Mouse (Mus musculus) small intestine, adult 2 months (tissue): ENCODE measurements around the gene Clcn1. TPM values are rescaled to one million over a fixed set of nuclear protein-coding genes. Genes with fewer than 3 reads are reported as not detected.

Experiments used
- H3K27ac ChIP-seq: fragments of 200-500 bp; 2 replicates; pipeline ENCODE4 v1.5.1; 2012; ENCODE audit warnings: low read depth, low read length, control low read depth, inconsistent platforms; ENCODE audit not compliant: insufficient read depth
- H3K27me3 ChIP-seq: fragments of 200-500 bp; 2 replicates; pipeline ENCODE4 v1.6.1; 2012; ENCODE audit warnings: mild to moderate bottlenecking, moderate library complexity, low read length, inconsistent platforms; ENCODE audit not compliant: control insufficient read depth, insufficient read depth
- H3K36me3 ChIP-seq: fragments of 200-500 bp; 2 replicates; pipeline ENCODE4 v1.6.1; 2012; ENCODE audit warnings: mild to moderate bottlenecking, low read length, control low read depth, inconsistent platforms; ENCODE audit not compliant: control insufficient read depth, insufficient read depth
- H3K4me1 ChIP-seq: fragments of 200-500 bp; 2 replicates; pipeline ENCODE4 v1.6.1; 2012; ENCODE audit warnings: low read length, inconsistent platforms, mixed read lengths; ENCODE audit not compliant: control insufficient read depth, insufficient read depth, insufficient read length
- H3K4me3 ChIP-seq: fragments of 200-500 bp; 2 replicates; pipeline ENCODE4 v1.5.1; 2012; ENCODE audit warnings: low read depth, mild to moderate bottlenecking, control low read depth, inconsistent platforms, low read length, moderate library complexity
- CTCF ChIP-seq: fragments of 200-500 bp; IDR thresholded peaks from 2 replicates; pipeline ENCODE4 v1.5.1; 2012; ENCODE audit warnings: low read depth, mild to moderate bottlenecking, control low read depth, inconsistent platforms, low read length, moderate library complexity, mixed read lengths; ENCODE audit not compliant: insufficient replicate concordance, insufficient read length; ENCODE audit errors: extremely low read depth
- POLR2A ChIP-seq: fragments of 200-500 bp; IDR thresholded peaks from 2 replicates; pipeline ENCODE4 v1.6.1; 2012; ENCODE audit warnings: low read depth, mild to moderate bottlenecking, control low read depth, inconsistent platforms, low read length, moderate library complexity
- WGBS: fragments of 180-500 bp; shearing (Covaris S2); methylation state at CpG from one replicate; pipeline ENCODE4 v1.1.7; 2018; 5-methylcytosine and 5-hydroxymethylcytosine counted together
- polyA plus RNA-seq: library from polyadenylated mRNA; depleted of rRNA; stranded (reverse); fragments of >200 nt; gene quantifications from 2 replicates; pipeline ENCODE4 v1.2.3, GENCODE M21; 2012

The Clcn1 gene
- polyA plus RNA-seq, 1 experiment: 0.18 TPM

DNA sequence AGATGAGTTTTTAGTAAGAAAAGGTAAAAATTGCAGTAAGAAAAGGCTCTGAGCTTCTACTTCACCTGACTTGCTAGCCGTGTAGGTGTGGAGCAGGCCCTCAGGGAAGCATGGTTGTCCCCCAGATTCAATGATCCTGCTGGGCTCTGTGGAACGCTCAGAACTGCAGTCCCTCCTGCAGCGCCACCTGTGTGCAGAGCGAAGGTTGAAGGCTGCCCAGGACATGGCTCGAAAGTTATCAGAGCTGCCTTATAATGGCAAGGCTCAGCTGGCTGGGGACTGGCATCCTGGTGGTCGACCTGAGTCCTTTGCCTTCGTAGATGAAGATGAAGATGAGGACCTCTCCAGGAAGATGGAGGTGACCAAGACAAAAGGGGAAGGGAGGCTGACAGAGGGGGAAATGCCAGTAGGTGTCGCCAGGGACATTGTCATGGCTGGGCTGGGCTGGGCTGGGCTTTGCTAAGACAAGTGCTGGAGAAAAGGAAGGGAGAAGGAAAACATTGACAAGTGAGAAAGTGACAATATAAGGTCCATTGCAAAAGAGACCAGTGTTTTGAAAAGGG lies 23.4 kb downstream of the Clcn1 start:
- no peak overlapping the region for H3K27ac ChIP-seq
- no peaks in the 10 kb centered on the region; the same call in 1 of the 2 replicates for H3K27me3 ChIP-seq
- no peaks in the 10 kb centered on the region for H3K36me3 ChIP-seq
- no peak for TF ChIP-seq POLR2A
- TF ChIP-seq CTCF: peak; percentile 44; the same call in 1 of the 2 replicates
- peaks cover 6% of the 10 kb centered on the region; the same call in 1 of the 2 replicates for H3K4me1 ChIP-seq
- 25% methylated on average over 8 of the region's 8 CpGs for WGBS
- H3K4me3 ChIP-seq: no peak overlapping the region

DNA sequence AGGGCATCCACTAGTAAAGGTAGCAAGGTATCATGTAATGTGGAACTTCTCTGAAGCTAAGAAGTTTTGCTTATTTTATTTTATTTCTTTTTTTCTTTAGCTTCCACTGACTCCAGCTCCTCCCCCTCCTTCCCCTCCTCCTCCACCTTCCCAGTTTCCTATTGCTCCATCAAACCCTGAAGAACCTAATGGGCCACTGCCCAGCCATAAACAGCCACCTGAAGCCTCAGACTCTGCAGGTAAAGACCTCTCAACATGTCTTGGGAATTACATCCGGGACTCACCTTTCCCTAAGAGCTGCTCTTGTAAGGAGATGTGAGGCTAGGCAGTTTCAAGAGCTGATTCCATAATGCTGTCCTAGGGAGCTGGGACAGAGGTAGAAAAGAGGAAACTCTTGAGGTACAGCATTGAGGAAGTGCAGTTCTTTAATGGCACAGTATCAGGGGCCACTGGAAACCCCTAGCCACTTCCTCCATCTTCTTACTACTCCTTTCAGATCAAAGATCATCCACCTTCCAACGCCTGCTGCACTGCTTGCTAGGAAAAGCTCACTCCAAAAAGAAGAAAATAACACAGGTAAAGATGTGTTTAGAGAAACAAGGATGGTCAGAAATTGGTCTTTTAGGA lies 24.1 kb downstream of the Clcn1 start:
- H3K27me3 ChIP-seq: no peaks in the 10 kb centered on the region; the same call in 1 of the 2 replicates
- no peak for TF ChIP-seq POLR2A
- TF ChIP-seq CTCF: no peak
- WGBS: 41% methylated on average over 2 of the region's 2 CpGs

DNA sequence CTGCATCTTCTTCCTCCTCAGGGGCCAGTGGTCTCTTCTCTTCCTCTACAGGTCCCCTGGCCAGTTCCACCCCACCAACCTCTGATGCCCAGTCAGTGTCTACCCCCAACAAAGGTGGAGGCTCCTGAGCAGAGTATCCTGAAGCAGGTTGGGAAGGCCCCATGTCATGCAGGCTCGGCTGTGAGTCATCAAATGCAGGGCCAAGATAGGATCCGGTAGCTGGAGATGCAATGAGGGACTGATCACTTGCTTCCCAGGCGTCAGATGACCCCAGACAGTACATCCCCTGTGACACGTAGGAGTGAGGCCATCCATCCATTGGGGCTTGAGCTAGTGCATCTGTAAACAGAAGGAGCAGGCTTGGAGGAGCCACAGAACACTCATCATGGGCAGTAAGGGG lies 31.8 kb downstream of the Clcn1 start:
- WGBS: 78% methylated on average over 4 of the region's 4 CpGs
- no peak overlapping the region for H3K4me3 ChIP-seq
- no peak overlapping the region for H3K27ac ChIP-seq
- peaks cover 12% of the 10 kb centered on the region for H3K27me3 ChIP-seq
- no peaks in the 10 kb centered on the region for H3K4me1 ChIP-seq
- H3K36me3 ChIP-seq: no peaks in the 10 kb centered on the region
- TF ChIP-seq POLR2A: no peak
- no peak for TF ChIP-seq CTCF

More for the DNA sequence above, 24.1 kb downstream of the Clcn1 start:
- H3K27ac ChIP-seq: no peak overlapping the region
- H3K36me3 ChIP-seq: no peaks in the 10 kb centered on the region
- H3K4me3 ChIP-seq: no peak overlapping the region
- H3K4me1 ChIP-seq: peaks cover 6% of the 10 kb centered on the region; the same call in 1 of the 2 replicates

DNA sequence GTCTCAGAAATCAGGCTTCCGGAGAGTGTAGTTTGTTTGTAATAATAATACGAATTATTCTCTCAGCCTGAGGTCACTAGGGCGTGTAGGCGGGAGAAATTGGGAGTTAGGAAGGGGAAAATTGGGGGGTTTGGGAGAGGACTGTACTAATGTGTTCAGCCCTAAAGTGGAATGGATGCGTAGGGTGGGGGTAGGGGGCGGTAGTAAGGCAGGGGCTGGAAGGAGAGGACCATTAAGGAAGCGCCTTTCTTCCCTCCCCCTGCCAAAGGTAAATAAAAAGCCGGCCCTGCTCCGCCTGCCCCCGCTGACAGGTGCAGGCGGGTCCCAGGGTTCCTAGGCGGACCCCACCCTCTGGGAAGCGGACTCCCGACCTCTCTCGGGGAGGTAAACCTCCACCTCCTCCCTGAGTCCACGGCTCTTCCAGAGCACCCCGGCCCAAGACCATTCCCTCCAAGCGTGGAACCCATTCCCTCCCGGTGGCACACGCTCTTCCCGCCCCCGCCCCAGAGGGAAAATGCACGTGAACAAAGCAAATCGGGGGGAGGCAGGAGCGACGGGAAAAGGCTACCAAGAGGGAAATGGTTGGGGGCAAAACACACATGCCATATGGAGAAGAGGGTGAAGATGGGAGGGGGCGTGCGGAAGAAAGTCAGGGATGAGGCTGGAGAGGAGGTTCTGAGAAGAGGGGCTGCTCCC lies 37.0 kb downstream of the Clcn1 start:
- H3K4me1 ChIP-seq: peaks cover 3% of the 10 kb centered on the region; the same call in 1 of the 2 replicates
- peaks cover 27% of the 10 kb centered on the region for H3K27me3 ChIP-seq
- 3% methylated on average over 28 of the region's 28 CpGs for WGBS
- peak overlapping the region; percentile 47 for H3K4me3 ChIP-seq
- no peak overlapping the region for H3K27ac ChIP-seq
- H3K36me3 ChIP-seq: no peaks in the 10 kb centered on the region
- TF ChIP-seq POLR2A (no peak), CTCF (no peak)

DNA sequence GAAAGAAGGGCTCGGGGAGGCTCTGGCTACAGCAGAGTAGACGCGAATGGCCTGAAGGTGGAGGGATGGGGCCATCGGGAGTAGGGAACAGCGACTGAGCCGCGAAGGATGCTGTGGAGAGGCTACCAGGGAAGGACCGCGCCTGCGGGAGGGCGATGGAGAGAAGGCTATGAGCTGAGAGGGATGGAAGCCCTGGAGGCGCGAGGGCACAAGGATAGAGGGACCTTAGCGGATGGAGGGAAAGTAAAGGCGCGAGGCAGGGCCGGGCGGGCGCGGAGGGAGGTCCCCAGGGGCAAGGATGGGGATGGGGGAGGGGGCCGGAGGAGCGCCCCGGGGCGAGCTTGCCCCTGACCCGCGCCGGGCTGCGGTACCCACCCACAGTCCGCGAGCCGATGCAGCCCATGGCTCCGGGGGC lies 37.6 kb downstream of the Clcn1 start:
- whole genome bisulfite sequencing: under 1% methylated on average over 28 of the region's 32 CpGs

DNA sequence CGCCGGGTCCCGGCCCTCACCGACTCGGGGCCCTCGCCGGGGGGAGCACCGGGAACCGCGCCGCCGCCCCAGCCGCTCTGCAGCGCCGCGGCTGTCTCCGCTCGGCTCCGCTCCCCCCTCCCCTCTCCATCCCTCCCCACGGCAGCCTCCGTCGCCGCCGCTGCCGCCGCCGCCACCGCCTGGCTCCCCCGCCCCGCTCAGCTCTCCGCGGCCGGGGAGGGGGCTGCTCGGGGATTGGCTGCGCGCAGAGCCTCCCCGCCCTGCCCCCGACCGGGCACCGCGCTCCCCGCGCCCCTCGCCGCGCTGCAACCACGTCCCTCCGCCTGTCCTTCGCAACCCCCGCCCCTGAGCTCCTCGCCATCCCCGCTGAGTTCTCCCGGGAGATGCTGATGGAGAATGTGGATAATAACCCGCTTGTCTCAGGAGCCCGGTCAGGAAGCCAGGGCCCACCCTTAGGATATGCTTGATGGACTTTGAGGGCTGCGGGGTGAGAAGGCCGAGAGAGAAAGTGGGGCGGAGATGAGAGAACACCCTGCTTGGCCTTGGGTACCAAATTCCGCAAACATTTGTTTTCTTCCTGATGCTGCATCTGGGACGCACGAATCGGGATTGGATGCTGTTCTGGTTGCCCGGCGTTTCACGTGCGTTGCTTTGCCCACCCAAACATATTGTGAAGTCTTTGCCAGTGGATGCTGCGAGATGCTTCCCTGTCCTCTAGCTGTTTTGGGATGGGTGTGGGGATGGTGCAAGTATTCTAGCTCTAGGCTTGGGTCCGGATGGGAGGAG lies 38.2 kb downstream of the Clcn1 start, which contains the start of gene Fam131b:
Fam131b (minus strand) TSS at position 162 of the 786 bp plus-strand sequence.
- WGBS: 2% methylated on average over 47 of the region's 68 CpGs
- peak within 1 kb of the TSS; percentile 47 for H3K4me3 ChIP-seq
- no peak within 1 kb of the TSS for H3K27ac ChIP-seq
- TF ChIP-seq POLR2A (no peak), CTCF (no peak)
- peaks cover 27% of the 10 kb centered on the region for H3K27me3 ChIP-seq
- peaks cover 3% of the 10 kb centered on the region; the same call in 1 of the 2 replicates for H3K4me1 ChIP-seq
- no peaks in the 10 kb centered on the region for H3K36me3 ChIP-seq

More for the DNA sequence above, 37.6 kb downstream of the Clcn1 start:
- Histone ChIP-seq H3K27me3 (peaks cover 27% of the 10 kb centered on the region), H3K4me3 (peak overlapping the region; percentile 47), H3K36me3 (no peaks in the 10 kb centered on the region), H3K27ac (no peak overlapping the region), H3K4me1 (peaks cover 3% of the 10 kb centered on the region; the same call in 1 of the 2 replicates)
- no peak for TF ChIP-seq POLR2A

DNA sequence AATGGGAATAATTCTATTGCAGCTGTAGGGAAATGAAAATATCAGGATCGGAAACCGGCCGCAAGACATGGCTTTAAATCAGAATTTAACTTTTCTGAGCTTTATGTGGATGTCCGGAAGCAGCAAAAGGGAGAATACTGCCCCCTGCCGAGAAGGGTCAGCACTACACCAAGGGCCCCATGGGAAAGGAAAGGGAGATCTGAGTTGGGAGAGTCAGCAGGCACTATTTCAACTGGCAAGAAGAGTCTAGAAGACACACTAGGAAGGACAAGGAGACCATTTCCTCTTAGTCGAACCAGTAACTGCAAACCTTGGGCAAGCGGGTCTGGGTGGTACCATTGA lies 38.8 kb downstream of the Clcn1 start:
- 9% methylated on average over 7 of the region's 7 CpGs for WGBS
- H3K27ac ChIP-seq: no peak overlapping the region
- TF ChIP-seq CTCF (peak; percentile 85; the same call in 1 of the 2 replicates), POLR2A (no peak)
- H3K4me1 ChIP-seq: peaks cover 3% of the 10 kb centered on the region; the same call in 1 of the 2 replicates
- H3K27me3 ChIP-seq: peaks cover 27% of the 10 kb centered on the region
- H3K4me3 ChIP-seq: no peak overlapping the region
- H3K36me3 ChIP-seq: no peaks in the 10 kb centered on the region
